Mouse (Mus musculus): ENCODE data around the gene Kctd15. TPM values are rescaled to one million over a fixed set of nuclear protein-coding genes. Genes with fewer than 3 reads are reported as not detected.

Kctd15 gene
- polyA plus RNA-seq, 1 experiment from 2014 or later: 15.9 TPM

DNA sequence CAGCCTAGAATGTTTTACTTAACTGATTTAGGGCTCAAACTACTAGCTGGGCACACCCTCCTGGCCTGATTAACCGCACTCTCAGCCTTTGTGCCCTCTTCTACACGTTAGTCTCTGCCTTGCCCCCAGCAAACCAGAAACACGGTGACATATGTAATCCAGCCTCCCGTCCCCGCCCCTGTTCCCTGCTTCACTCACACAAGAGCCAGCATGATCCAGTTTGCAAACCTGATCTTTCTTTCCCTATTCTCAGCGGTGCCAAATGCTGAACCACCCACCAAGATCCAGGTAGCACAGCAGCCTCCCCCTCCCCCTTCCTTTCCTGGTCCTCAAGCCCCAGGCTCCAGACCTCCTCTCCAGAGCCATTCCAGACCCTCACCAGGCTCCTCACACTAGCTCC is 13.2 kb downstream of the Kctd15 start:
- no peak overlapping the region for H3K4me3 ChIP-seq (ENCODE audit: low read depth, low read length)
- H3K4me1 ChIP-seq (ENCODE audit: control insufficient read depth, insufficient read depth, low read length): no peaks in the 10 kb centered on the region
- H3K9me3 ChIP-seq (ENCODE audit: control insufficient read depth, low read length): no peaks in the 10 kb centered on the region
- H3K4me2 ChIP-seq: no peak overlapping the region
- H3K27ac ChIP-seq (ENCODE audit: low read depth, low read length): no peak overlapping the region
- no peaks in the 10 kb centered on the region for H3K27me3 ChIP-seq (ENCODE audit: control insufficient read depth, insufficient read depth, low read length)
- H3K36me3 ChIP-seq (ENCODE audit: control insufficient read depth, insufficient read depth, low read length): peaks cover 29% of the 10 kb centered on the region; the same call in 1 of the 2 replicates
- no peak overlapping the region for H3K9ac ChIP-seq (ENCODE audit: low read length)
- DNase-seq (ENCODE audit: low spot score, missing footprints) (no peak), ATAC-seq (ENCODE audit: low FRiP score) (no peak)
- 89% methylated on average over 6 of the region's 6 CpGs for WGBS

DNA sequence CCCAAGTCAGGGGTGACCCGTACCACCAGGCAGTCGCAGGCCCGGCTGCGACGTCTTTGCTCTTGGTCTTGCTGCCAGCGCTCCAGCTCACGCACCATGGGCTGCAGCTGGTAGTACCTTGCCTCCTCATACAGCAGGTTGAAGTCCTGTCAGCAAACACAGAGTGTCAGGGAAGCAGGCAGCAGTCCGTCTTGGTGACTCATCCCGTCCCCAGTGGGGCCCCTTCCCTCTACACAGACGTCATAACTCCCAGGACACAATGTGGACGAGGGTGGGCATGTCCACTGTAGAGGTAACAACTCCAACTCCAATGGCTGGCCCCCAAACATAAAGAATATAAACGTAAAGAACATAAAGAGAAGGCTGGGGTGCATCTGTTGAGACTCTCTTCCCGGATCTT is 14.6 kb downstream of the Kctd15 start:
- Histone ChIP-seq H3K9me3 (ENCODE audit: control insufficient read depth, low read length) (no peaks in the 10 kb centered on the region), H3K4me1 (ENCODE audit: control insufficient read depth, insufficient read depth, low read length) (no peaks in the 10 kb centered on the region), H3K27me3 (ENCODE audit: control insufficient read depth, insufficient read depth, low read length) (no peaks in the 10 kb centered on the region), H3K4me3 (ENCODE audit: low read depth, low read length) (no peak overlapping the region), H3K9ac (ENCODE audit: low read length) (no peak overlapping the region), H3K27ac (ENCODE audit: low read depth, low read length) (no peak overlapping the region), H3K36me3 (ENCODE audit: control insufficient read depth, insufficient read depth, low read length) (peaks cover 25% of the 10 kb centered on the region; the same call in 1 of the 2 replicates), H3K4me2 (no peak overlapping the region)
- DNase-seq (ENCODE audit: low spot score, missing footprints) (no peak), ATAC-seq (ENCODE audit: low FRiP score) (no peak)
- 91% methylated on average over 13 of the region's 13 CpGs for WGBS

DNA sequence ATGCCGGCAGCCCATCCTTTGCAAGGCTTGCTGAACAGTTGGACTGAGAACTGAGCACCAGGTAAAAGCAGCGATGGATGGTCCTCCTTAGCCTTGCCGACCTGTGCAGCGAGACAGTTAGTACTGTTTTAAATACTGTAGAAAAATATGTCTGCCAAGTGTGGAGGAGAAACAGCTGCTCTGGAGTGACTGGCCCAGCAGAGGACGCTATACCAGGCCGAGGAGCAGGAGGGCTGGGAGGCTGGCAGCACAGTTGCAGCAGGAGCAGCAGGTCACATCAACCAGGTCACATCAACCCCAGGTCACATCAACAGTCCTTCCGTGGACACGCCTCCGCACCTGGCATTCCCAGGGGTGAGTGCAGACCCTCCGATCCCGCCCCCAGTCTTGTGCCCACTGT is 16.7 kb downstream of the Kctd15 start:
- Histone ChIP-seq H3K27me3 (ENCODE audit: control insufficient read depth, insufficient read depth, low read length) (no peaks in the 10 kb centered on the region), H3K4me3 (ENCODE audit: low read depth, low read length) (no peak overlapping the region), H3K27ac (ENCODE audit: low read depth, low read length) (no peak overlapping the region), H3K36me3 (ENCODE audit: control insufficient read depth, insufficient read depth, low read length) (peaks cover 19% of the 10 kb centered on the region; the same call in 1 of the 2 replicates), H3K4me1 (ENCODE audit: control insufficient read depth, insufficient read depth, low read length) (no peaks in the 10 kb centered on the region), H3K9me3 (ENCODE audit: control insufficient read depth, low read length) (no peaks in the 10 kb centered on the region), H3K9ac (ENCODE audit: low read length) (no peak overlapping the region), H3K4me2 (no peak overlapping the region)
- WGBS: 84% methylated on average over 11 of the region's 11 CpGs
- no peak for DNase-seq (ENCODE audit: low spot score, missing footprints)
- no peak for ATAC-seq (ENCODE audit: low FRiP score)

DNA sequence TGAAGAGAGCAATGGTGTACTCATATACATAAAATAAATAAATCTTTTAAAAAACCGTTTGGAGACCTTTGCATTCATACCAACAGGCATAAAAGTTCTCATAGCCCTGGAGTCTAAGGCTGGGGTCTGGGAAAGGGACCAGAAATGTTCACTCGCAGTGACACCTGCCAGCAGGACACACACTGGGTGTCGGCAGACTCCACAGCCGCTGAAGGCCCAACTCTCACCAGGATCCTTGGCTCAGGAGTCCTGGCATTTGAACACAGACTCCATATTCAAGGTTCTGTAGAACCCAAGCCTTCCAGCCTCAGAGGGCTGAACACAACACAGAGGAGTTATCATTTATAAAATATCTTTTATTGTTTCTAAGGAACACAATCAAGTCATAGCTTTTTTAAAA is 19.9 kb downstream of the Kctd15 start:
- H3K4me1 ChIP-seq (ENCODE audit: control insufficient read depth, insufficient read depth, low read length): no peaks in the 10 kb centered on the region
- no peaks in the 10 kb centered on the region for H3K9me3 ChIP-seq (ENCODE audit: control insufficient read depth, low read length)
- no peak for DNase-seq (ENCODE audit: low spot score, missing footprints)
- peaks cover 9% of the 10 kb centered on the region; the same call in 1 of the 2 replicates for H3K36me3 ChIP-seq (ENCODE audit: control insufficient read depth, insufficient read depth, low read length)
- H3K4me2 ChIP-seq: no peak overlapping the region
- H3K27me3 ChIP-seq (ENCODE audit: control insufficient read depth, insufficient read depth, low read length): no peaks in the 10 kb centered on the region
- H3K4me3 ChIP-seq (ENCODE audit: low read depth, low read length): no peak overlapping the region
- no peak for ATAC-seq (ENCODE audit: low FRiP score)
- WGBS: 81% methylated on average over 4 of the region's 4 CpGs
- H3K27ac ChIP-seq (ENCODE audit: low read depth, low read length): no peak overlapping the region
- no peak overlapping the region for H3K9ac ChIP-seq (ENCODE audit: low read length)

DNA sequence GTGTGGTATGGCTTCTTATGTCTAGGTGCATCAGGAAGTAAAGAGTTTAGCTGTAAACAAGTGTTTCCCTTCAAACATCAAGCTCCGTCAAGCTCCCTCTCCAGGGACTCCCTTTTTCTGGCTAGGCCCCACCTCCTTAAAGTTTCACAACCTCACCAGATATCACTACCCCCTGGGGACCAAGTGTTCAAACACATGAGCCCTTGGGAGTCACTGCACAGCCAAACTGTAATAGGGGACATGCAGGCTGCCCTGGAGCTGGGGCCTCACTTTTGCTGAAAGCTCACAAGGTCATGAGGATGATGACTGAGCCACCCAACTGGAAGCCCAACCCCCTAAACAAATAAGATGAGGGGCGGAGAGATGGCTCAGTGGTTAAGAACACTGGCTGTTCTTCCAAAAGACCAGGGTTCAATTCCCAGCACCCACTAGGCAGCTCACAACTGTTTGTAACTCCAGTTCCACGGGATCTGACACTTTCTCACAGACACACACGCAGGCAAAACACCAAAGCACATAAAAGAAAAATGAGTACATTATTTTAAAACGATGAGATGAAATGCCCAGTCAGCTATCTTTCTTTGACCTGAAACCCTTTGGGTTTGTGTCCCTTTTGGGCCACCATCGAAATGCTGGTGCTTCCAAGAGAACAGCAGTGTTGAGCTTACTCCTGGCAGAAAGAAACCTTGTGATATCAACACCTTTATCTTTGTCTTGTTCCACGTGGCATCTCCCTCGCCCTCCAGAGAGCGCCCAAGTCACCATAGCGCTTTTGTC is 23.4 kb downstream of the Kctd15 start:
- Histone ChIP-seq H3K4me2 (no peak overlapping the region), H3K27ac (ENCODE audit: low read depth, low read length) (no peak overlapping the region), H3K27me3 (ENCODE audit: control insufficient read depth, insufficient read depth, low read length) (no peaks in the 10 kb centered on the region), H3K4me3 (ENCODE audit: low read depth, low read length) (no peak overlapping the region), H3K4me1 (ENCODE audit: control insufficient read depth, insufficient read depth, low read length) (peaks cover 12% of the 10 kb centered on the region), H3K9me3 (ENCODE audit: control insufficient read depth, low read length) (no peaks in the 10 kb centered on the region), H3K36me3 (ENCODE audit: control insufficient read depth, insufficient read depth, low read length) (no peaks in the 10 kb centered on the region), H3K9ac (ENCODE audit: low read length) (no peak overlapping the region)
- ATAC-seq (ENCODE audit: low FRiP score) (no peak), DNase-seq (ENCODE audit: low spot score, missing footprints) (no peak)
- WGBS: 86% methylated on average over 10 of the region's 10 CpGs

DNA sequence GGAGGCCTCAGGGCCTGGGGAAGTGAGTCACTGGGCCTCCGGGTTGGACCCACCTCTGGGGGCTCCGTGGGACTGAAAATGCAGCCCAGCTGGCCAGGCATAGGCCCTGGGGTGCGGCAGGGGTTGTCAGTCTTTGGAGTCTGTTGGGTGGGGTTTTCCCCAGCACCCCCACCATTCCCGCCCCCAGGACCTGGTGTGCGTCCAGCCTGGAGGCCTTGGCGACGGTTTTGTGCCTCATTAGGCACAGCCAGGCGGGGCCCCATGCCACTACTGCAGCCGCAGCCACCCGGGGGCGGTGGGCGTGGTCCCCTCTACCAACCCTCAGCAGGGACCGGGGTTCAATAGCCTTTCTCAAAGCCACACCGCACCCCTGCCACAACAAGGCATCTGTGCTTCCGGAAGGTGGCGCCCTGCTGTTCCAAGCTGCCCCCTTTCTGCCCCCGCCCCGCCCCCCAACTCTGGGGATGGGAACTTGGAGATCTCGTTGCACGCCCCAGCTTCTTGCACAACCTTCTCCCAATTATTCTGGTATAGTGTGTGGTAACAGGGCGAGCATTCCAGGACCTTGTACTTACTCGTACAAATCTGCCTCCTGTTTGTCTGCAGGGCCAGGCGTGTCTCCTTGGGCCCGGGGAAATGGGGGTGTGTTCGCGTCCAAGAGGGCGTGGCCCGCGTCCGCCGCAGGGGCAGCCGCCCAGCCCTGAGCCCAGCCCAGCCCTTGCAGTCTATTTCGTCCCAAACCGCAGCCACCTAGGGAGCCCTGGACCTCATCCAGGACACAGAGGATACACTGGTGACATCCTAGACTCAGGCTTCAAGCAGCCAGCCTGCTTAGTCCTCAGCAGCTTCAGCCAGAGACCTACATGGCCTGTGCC is 26.1 kb downstream of the Kctd15 start:
- DNase-seq (ENCODE audit: low spot score, missing footprints): peak; percentile 92
- Histone ChIP-seq H3K9me3 (ENCODE audit: control insufficient read depth, low read length) (no peaks in the 10 kb centered on the region), H3K27me3 (ENCODE audit: control insufficient read depth, insufficient read depth, low read length) (no peaks in the 10 kb centered on the region), H3K4me2 (peak overlapping the region; percentile 53), H3K4me1 (ENCODE audit: control insufficient read depth, insufficient read depth, low read length) (peaks cover 12% of the 10 kb centered on the region), H3K9ac (ENCODE audit: low read length) (peak overlapping the region; percentile 49), H3K36me3 (ENCODE audit: control insufficient read depth, insufficient read depth, low read length) (no peaks in the 10 kb centered on the region), H3K4me3 (ENCODE audit: low read depth, low read length) (peak overlapping the region; percentile 25), H3K27ac (ENCODE audit: low read depth, low read length) (no peak overlapping the region)
- peak; percentile 90 for ATAC-seq (ENCODE audit: low FRiP score)
- under 1% methylated on average over 34 of the region's 34 CpGs for WGBS

DNA sequence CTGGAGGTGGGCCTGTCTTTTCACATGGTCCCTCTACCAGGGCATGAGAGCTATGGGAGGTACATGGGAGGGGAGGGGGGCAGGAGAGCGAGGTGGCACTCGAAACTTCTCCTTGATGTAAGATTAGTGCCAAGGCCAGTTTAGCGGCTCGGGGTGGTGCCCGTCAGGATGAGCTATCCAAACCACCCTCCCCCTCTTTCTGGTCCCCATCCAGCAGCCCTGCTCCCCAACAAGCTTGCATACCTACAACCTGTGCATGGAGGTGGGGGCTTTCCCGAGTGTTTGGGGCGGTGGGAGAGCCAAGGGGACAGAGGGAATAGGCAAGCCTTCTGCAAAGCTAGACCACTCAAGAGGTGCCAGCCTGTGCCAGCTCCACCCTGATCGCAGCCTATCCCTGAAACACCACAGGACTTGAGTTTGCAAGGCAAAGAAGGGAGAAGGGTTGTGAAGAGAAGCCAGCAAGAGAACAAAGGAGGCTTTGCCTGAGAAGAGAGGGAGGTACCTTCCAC is 26.8 kb downstream of the Kctd15 start:
- H3K9ac ChIP-seq (ENCODE audit: low read length): peak overlapping the region; percentile 49
- no peaks in the 10 kb centered on the region for H3K9me3 ChIP-seq (ENCODE audit: control insufficient read depth, low read length)
- WGBS: 44% methylated on average over 8 of the region's 8 CpGs
- H3K36me3 ChIP-seq (ENCODE audit: control insufficient read depth, insufficient read depth, low read length): no peaks in the 10 kb centered on the region
- H3K4me2 ChIP-seq: peak overlapping the region; percentile 53
- H3K27me3 ChIP-seq (ENCODE audit: control insufficient read depth, insufficient read depth, low read length): no peaks in the 10 kb centered on the region
- DNase-seq (ENCODE audit: low spot score, missing footprints) (no peak), ATAC-seq (ENCODE audit: low FRiP score) (peak; percentile 15)
- peak overlapping the region; percentile 25 for H3K4me3 ChIP-seq (ENCODE audit: low read depth, low read length)
- peaks cover 12% of the 10 kb centered on the region for H3K4me1 ChIP-seq (ENCODE audit: control insufficient read depth, insufficient read depth, low read length)
- H3K27ac ChIP-seq (ENCODE audit: low read depth, low read length): no peak overlapping the region

DNA sequence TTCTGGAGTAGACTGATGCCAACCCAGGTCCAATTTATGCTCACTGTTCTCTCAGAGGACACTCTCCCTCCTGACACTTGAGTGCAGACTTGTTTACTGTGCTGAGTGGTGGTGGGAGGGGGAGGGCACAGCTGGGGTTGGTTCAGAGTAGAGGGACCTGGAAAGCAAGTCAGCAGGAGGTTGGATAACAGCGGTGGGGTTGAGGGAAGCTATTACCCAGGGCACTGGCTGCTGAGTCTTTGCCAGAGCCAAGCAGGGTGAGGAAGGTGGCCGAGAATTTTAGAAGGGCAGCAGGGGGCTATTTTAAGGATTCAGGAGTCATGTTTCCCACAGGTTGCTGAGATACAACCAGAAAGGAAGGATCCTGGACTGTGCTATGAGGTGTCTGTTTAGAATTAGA is 36.1 kb downstream of the Kctd15 start:
- H3K9ac ChIP-seq (ENCODE audit: low read length): no peak overlapping the region
- H3K27me3 ChIP-seq (ENCODE audit: control insufficient read depth, insufficient read depth, low read length): no peaks in the 10 kb centered on the region
- no peaks in the 10 kb centered on the region for H3K9me3 ChIP-seq (ENCODE audit: control insufficient read depth, low read length)
- no peak overlapping the region for H3K4me3 ChIP-seq (ENCODE audit: low read depth, low read length)
- no peak overlapping the region for H3K27ac ChIP-seq (ENCODE audit: low read depth, low read length)
- WGBS: 46% methylated on average over 2 of the region's 2 CpGs
- peak; percentile 26 for DNase-seq (ENCODE audit: low spot score, missing footprints)
- H3K4me1 ChIP-seq (ENCODE audit: control insufficient read depth, insufficient read depth, low read length): no peaks in the 10 kb centered on the region
- no peak overlapping the region for H3K4me2 ChIP-seq
- no peak for ATAC-seq (ENCODE audit: low FRiP score)
- H3K36me3 ChIP-seq (ENCODE audit: control insufficient read depth, insufficient read depth, low read length): no peaks in the 10 kb centered on the region

Data from midbrain, embryonic 11.5 days (tissue).